Mouse (Mus musculus) forebrain, embryonic 10.5 days (tissue): ENCODE measurements around the gene Olfr1408. TPM values are rescaled to one million over a fixed set of nuclear protein-coding genes. Genes with fewer than 3 reads are reported as not detected.

Experiments used
- DNase-seq: peaks from one replicate; pipeline ENCODE4 v3.0.0-alpha.2; 2017; ENCODE audit warnings: low spot score; ENCODE audit errors: extremely low spot score
- H3K27ac ChIP-seq: fragments of 300-500 bp; sonication (generic); 2 replicates; pipeline ENCODE4 v1.5.1; 2016; ENCODE audit warnings: mild to moderate bottlenecking
- H3K27me3 ChIP-seq: fragments of 300-500 bp; sonication (generic); 2 replicates; pipeline ENCODE4 v1.6.1; 2016; ENCODE audit warnings: mild to moderate bottlenecking; ENCODE audit not compliant: poor library complexity, severe bottlenecking
- H3K36me3 ChIP-seq: fragments of 300-500 bp; sonication (generic); replicated peaks from 2 replicates; pipeline ENCODE4 v1.6.1; 2016; ENCODE audit warnings: mild to moderate bottlenecking, moderate library complexity
- H3K4me1 ChIP-seq: fragments of 300-500 bp; sonication (generic); 2 replicates; pipeline ENCODE4 v1.6.1; 2016
- H3K4me3 ChIP-seq: fragments of 300-500 bp; sonication (generic); 2 replicates; pipeline ENCODE4 v1.5.1; 2016; ENCODE audit warnings: mild to moderate bottlenecking, moderate library complexity
- H3K9me3 ChIP-seq: fragments of 300-500 bp; sonication (generic); 2 replicates; pipeline ENCODE4 v1.6.1; 2016; ENCODE audit warnings: mild to moderate bottlenecking, moderate library complexity
- WGBS: fragments of 180-500 bp; shearing (Covaris S2); methylation state at CpG from one replicate; pipeline ENCODE4 v1.1.7; 2016; 5-methylcytosine and 5-hydroxymethylcytosine counted together
- polyA plus RNA-seq: library from polyadenylated mRNA; unstranded; fragments of >200 nt; fragmentation: Nextera tagmentation; extraction: Ambion mirVana; gene quantifications from 2 replicates; pipeline ENCODE4 v1.2.1, GENCODE M21; 2016

Olfr1408 gene
- not detected in 2 replicates for polyA plus RNA-seq

- Histone ChIP-seq H3K27ac (no peak within 1 kb of the TSS), H3K4me3 (no peak within 1 kb of the TSS), H3K9me3 (no peaks in the 10 kb centered on the region), H3K36me3 (no peaks in the 10 kb centered on the region), H3K4me1 (no peaks in the 10 kb centered on the region), H3K27me3 (no peaks in the 10 kb centered on the region)
- no peak for DNase-seq
- WGBS = 87% methylated on average over 2 of the region's 2 CpGs
Measured at GRCm38 (mm10) chr1:173137274-173137673, at the start of gene Olfr1408. Gene Olfr1408, minus strand, starts transcription at chr1:173137374.

DNA sequence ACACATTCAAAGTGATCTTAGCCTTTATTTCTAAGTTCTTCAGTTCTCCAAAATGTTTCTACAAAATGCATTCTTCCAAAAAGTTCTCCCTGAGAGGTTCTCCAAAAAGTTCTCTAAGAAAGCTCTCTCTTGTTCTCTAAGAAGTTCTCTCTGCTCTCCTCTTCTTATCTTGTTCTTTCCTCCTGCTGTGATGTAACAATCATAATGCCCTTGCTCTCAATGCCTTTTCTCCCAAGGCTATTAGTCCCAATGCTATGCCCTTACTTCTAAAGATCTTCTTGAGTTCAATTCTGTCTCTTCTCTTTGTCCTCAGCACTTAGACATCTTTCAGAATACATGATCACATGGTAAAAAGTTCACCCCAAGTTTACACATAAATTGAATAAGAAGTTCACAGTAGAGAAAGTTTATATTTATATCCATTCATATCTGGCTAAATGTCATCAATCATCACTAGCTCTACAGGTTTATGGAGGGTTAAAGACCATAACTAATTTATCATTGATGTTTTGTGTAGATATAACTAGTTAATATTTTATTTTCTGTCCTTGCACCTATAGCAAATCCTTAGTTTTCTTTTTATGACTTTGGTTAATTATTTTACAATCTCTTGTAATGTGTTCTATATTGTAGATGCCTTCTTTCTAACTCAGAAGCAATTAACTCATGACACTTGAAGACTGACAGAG, 37.1 kb upstream of the Olfr1408 start:
- no peaks in the 10 kb centered on the region for H3K36me3 ChIP-seq
- H3K9me3 ChIP-seq = no peaks in the 10 kb centered on the region
- no peak overlapping the region for H3K27ac ChIP-seq
- H3K27me3 ChIP-seq = no peaks in the 10 kb centered on the region
- no peak overlapping the region for H3K4me3 ChIP-seq
- no peak for DNase-seq
- no peaks in the 10 kb centered on the region for H3K4me1 ChIP-seq

Other genes with a start within 250 kb of the Olfr1408 start
- not detected in 2 replicates for gene Apcs, start 242.3 kb downstream of the Olfr1408 start, polyA plus RNA-seq
- not detected in 2 replicates for gene Olfr16, start 187.0 kb downstream of the Olfr1408 start, polyA plus RNA-seq
- not detected in 2 replicates for gene Olfr1406, start 53.3 kb upstream of the Olfr1408 start, polyA plus RNA-seq
- gene Olfr218, start 60.4 kb upstream of the Olfr1408 start, polyA plus RNA-seq = not detected in 2 replicates
- not detected in 2 replicates for gene Olfr1404, start 75.0 kb upstream of the Olfr1408 start, polyA plus RNA-seq
- gene Fcer1a, start 89.8 kb upstream of the Olfr1408 start, polyA plus RNA-seq = not detected in 2 replicates
- not detected in 2 replicates for gene Olfr418, start 128.6 kb upstream of the Olfr1408 start, polyA plus RNA-seq
- not detected in 2 replicates for gene Mptx2, start 140.4 kb upstream of the Olfr1408 start, polyA plus RNA-seq
- gene Ackr1, start 196.4 kb upstream of the Olfr1408 start, polyA plus RNA-seq = 0.95 and 1.1 TPM in 2 replicates
- gene Aim2, start 213.5 kb upstream of the Olfr1408 start, polyA plus RNA-seq = 4.8 and 6.4 TPM in 2 replicates
- gene Cadm3, start 230.3 kb upstream of the Olfr1408 start, polyA plus RNA-seq = 1.6 and 1.9 TPM in 2 replicates